ENCODE assay signal across 28 mouse cellular contexts in the genomic region with DNA sequence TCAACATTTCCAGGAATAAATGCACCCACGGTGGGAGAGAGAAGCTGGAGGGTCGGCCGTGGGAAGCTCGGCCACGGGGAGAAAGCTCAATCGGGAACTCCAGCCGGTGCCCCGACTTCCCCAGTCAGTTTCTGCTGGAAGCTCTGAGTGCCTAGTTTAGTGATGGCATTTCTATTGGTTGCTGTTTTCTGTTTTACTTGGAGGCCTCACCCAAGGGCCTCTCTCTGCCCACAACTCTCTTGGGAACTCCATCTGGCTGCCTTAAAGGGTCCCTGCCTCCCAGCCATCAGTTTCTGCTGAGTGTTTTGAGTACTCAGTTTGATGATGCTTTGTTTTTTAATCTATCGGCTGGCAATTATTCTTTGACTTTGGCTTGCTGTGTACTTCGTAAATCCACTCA. TPM values are rescaled to one million over a fixed set of nuclear protein-coding genes. Genes with fewer than 3 reads are reported as not detected.
DNase-seq lines count a peak whose midpoint lies in the region; ATAC-seq and TF ChIP-seq lines count a peak whose summit lies in the region.
"Had no signal": no experiment of that assay in that cellular context is flagged by ENCODE, and none has a peak within 500 bp of the region (broad histone marks: within the 10 kb centered on the region; RNA-seq: fewer than 3 reads in every experiment).

No protein-coding gene starts in this region.

- no peak for ATAC-seq in forebrain, postnatal 0 days
- no peak for ATAC-seq in forebrain, embryonic 11.5 days (replicated peaks; ENCODE audit: low FRiP score)
- ATAC-seq in stomach, postnatal 0 days (ENCODE audit: low FRiP score, low TSS enrichment) = no peak
- ATAC-seq: CD4-positive, CD25-positive, alpha-beta regulatory T cell, adult 4 months; forebrain, embryonic 14.5 days; intestine, embryonic 15.5 days; midbrain, embryonic 15.5 days; Patski had no signal

- H3K4me3 ChIP-seq in forebrain, postnatal 0 days (ENCODE audit: low read depth, low read length) = no peak overlapping the region
- H3K4me3 ChIP-seq in forebrain, embryonic 11.5 days (ENCODE audit: low read depth, low read length) = no peak overlapping the region
- H3K4me3 ChIP-seq in layer of hippocampus, adult 2 months = no peak overlapping the region
- no peak overlapping the region for H3K4me3 ChIP-seq in stomach, postnatal 0 days (ENCODE audit: low read depth, low read length)
- H3K4me3 ChIP-seq: heart, adult 2 months; hindbrain, embryonic 15.5 days; intestine, embryonic 15.5 days; left cerebral cortex, adult 2 months; liver, embryonic 13.5 days; midbrain, embryonic 15.5 days; myocyte had no signal

- no peak overlapping the region for H3K4me2 ChIP-seq in forebrain, postnatal 0 days (ENCODE audit: low read depth)
- no peak overlapping the region for H3K4me2 ChIP-seq in forebrain, embryonic 11.5 days (ENCODE audit: low read depth, low read length, severe bottlenecking)
- no peak overlapping the region for H3K4me2 ChIP-seq in stomach, postnatal 0 days (replicated peaks; ENCODE audit: low read depth)
- H3K4me2 ChIP-seq: hindbrain, embryonic 15.5 days; intestine, embryonic 15.5 days; liver, embryonic 13.5 days; lung, embryonic 14.5 days; midbrain, embryonic 15.5 days had no signal

- H3K36me3 ChIP-seq in forebrain, postnatal 0 days (ENCODE audit: insufficient read depth) = peaks cover 3% of the 10 kb centered on the region
- H3K36me3 ChIP-seq in forebrain, embryonic 11.5 days (ENCODE audit: control insufficient read depth, insufficient read depth, low read length) = no peaks in the 10 kb centered on the region
- H3K36me3 ChIP-seq in stomach, postnatal 0 days (ENCODE audit: control insufficient read depth, insufficient read depth, low read length) = no peaks in the 10 kb centered on the region; the same call in none of the 2 replicates
- H3K36me3 ChIP-seq: intestine, embryonic 15.5 days; midbrain, embryonic 15.5 days had no signal

- WGBS in forebrain, postnatal 0 days = 69% methylated on average over 10 of the region's 10 CpGs
- 88% methylated on average over 10 of the region's 10 CpGs for WGBS in forebrain, embryonic 11.5 days
- WGBS in stomach, postnatal 0 days = 79% methylated on average over 10 of the region's 10 CpGs

- 0 out of 2 replicates have a peak, but pooled peaks have one; percentile 16 for TF ChIP-seq CTCF in forebrain, postnatal 0 days (IDR thresholded peaks at IDR 0.05; ENCODE audit: low read depth)
- TF ChIP-seq CTCF in layer of hippocampus, adult 2 months (conservative IDR thresholded peaks at IDR 0.05) = no peak
- 0 out of 2 replicates have a peak, but pooled peaks have one; percentile 4 for TF ChIP-seq CTCF in stomach, postnatal 0 days (IDR thresholded peaks at IDR 0.05; ENCODE audit: low read depth)

- TF ChIP-seq EP300 in stomach, postnatal 0 days (optimal IDR thresholded peaks at IDR 0.05) = no peak

- no peak overlapping the region for H3K9ac ChIP-seq in forebrain, postnatal 0 days
- no peak overlapping the region for H3K9ac ChIP-seq in forebrain, embryonic 11.5 days (ENCODE audit: low read length)
- no peak overlapping the region for H3K9ac ChIP-seq in stomach, postnatal 0 days (ENCODE audit: low read length)
- H3K9ac ChIP-seq: hindbrain, embryonic 15.5 days; intestine, embryonic 15.5 days; liver, embryonic 13.5 days; lung, embryonic 14.5 days; midbrain, embryonic 15.5 days had no signal

- H3K4me1 ChIP-seq in forebrain, postnatal 0 days (ENCODE audit: insufficient read depth) = no peaks in the 10 kb centered on the region
- no peaks in the 10 kb centered on the region for H3K4me1 ChIP-seq in forebrain, embryonic 11.5 days (replicated peaks; ENCODE audit: control insufficient read depth, insufficient read depth, low read length)
- no peaks in the 10 kb centered on the region for H3K4me1 ChIP-seq in stomach, postnatal 0 days (replicated peaks; ENCODE audit: control insufficient read depth, insufficient read depth)
- H3K4me1 ChIP-seq: hindbrain, embryonic 15.5 days; intestine, embryonic 15.5 days; midbrain, embryonic 15.5 days had no signal

- no peak overlapping the region for H3K27ac ChIP-seq in forebrain, postnatal 0 days (ENCODE audit: low read depth, low read length)
- no peak overlapping the region for H3K27ac ChIP-seq in forebrain, embryonic 11.5 days (ENCODE audit: low read depth, low read length)
- H3K27ac ChIP-seq in layer of hippocampus, adult 2 months = 0 out of 2 replicates have a peak overlapping the region, but pooled peaks have one; percentile 14
- no peak overlapping the region for H3K27ac ChIP-seq in stomach, postnatal 0 days (replicated peaks)
- H3K27ac ChIP-seq: heart, adult 2 months; hindbrain, embryonic 15.5 days; intestine, embryonic 15.5 days; left cerebral cortex, adult 2 months; liver, embryonic 13.5 days; midbrain, embryonic 15.5 days had no signal

- no peaks in the 10 kb centered on the region for H3K9me3 ChIP-seq in forebrain, postnatal 0 days (ENCODE audit: low read length)
- no peaks in the 10 kb centered on the region for H3K9me3 ChIP-seq in forebrain, embryonic 11.5 days (ENCODE audit: control insufficient read depth, low read length)
- H3K9me3 ChIP-seq in stomach, postnatal 0 days (ENCODE audit: control insufficient read depth, low read length) = no peaks in the 10 kb centered on the region
- H3K9me3 ChIP-seq: hindbrain, embryonic 15.5 days; intestine, embryonic 15.5 days; liver, embryonic 13.5 days; midbrain, embryonic 15.5 days had no signal

- no peak for DNase-seq in forebrain, postnatal 0 days
- DNase-seq in forebrain, embryonic 11.5 days (ENCODE audit: low spot score) = no peak
- DNase-seq in layer of hippocampus, adult 2 months (ENCODE audit: low spot score in 2 of 2) = no peak
- no peak for DNase-seq in layer of hippocampus, postnatal 25 days (ENCODE audit: extremely low spot score in 1 of 2, low spot score in 1 of 2)
- DNase-seq in spleen, postnatal 36 days (ENCODE audit: low spot score in 2 of 2) = peak; percentile 38 to 39
- no peak for DNase-seq in spleen, adult 12 weeks (ENCODE audit: low spot score)
- no peak for DNase-seq in stomach, postnatal 0 days (ENCODE audit: low spot score)
- no peak for DNase-seq in kidney, postnatal 25 days
- DNase-seq: adrenal gland, adult 2 months; cerebellum, adult 8-10 months; gastrocnemius, postnatal 14 days; heart, adult 2 months; kidney, adult 8-10 months; kidney, postnatal 36 days; layer of hippocampus, adult 9-11 months; left cerebral cortex, postnatal 4 days; liver, embryonic 13.5 days; lung, embryonic 14.5 days; spleen, adult 18-20 months; thymus, postnatal 25 days had no signal

- H3K27me3 ChIP-seq in forebrain, postnatal 0 days (ENCODE audit: insufficient read depth, low read length) = no peaks in the 10 kb centered on the region
- H3K27me3 ChIP-seq in forebrain, embryonic 11.5 days (ENCODE audit: control insufficient read depth, insufficient read depth, low read length) = no peaks in the 10 kb centered on the region
- no peaks in the 10 kb centered on the region for H3K27me3 ChIP-seq in stomach, postnatal 0 days (ENCODE audit: control insufficient read depth, insufficient read depth, low read length)
- H3K27me3 ChIP-seq: hindbrain, embryonic 15.5 days; intestine, embryonic 15.5 days; liver, embryonic 13.5 days; midbrain, embryonic 15.5 days; Patski had no signal

RNA-seq across cellular contexts. Expression of gene Slc19a1, which starts 24.7 kb away (rescaled TPM):
- 24.3 and 36.7 TPM in 2 replicates for total RNA-seq in forebrain, postnatal 0 days (2014; rRNA removed)
- polyA plus RNA-seq in forebrain, postnatal 0 days (2015; fragmentation: Nextera tagmentation; extraction: Ambion mirVana) = 37.4 and 39.7 TPM in 2 replicates
- polyA plus RNA-seq in forebrain, embryonic 11.5 days (2014; fragmentation: Nextera tagmentation; extraction: Ambion mirVana) = 34.5 and 34.8 TPM in 2 replicates
- total RNA-seq in layer of hippocampus, adult 2 months (2021) = 10 to 100 TPM; 21.1 to 21.6 TPM
- total RNA-seq in layer of hippocampus, postnatal 25 days (2021) = 10 to 100 TPM; 20.9 to 23.1 TPM
- polyA plus RNA-seq in stomach, postnatal 0 days (2015; fragmentation: Nextera tagmentation; extraction: Ambion mirVana) = 13.9 and 14.2 TPM in 2 replicates

Comparison
In these comparisons a context has a peak if more than half of its experiments do, and no peak if none do; other contexts are left out.
1. DNase-seq: peak in spleen, postnatal 36 days (2 of 2); none in forebrain, postnatal 0 days (single experiment), forebrain, embryonic 11.5 days (single experiment), layer of hippocampus, adult 2 months (0 of 2), layer of hippocampus, postnatal 25 days (0 of 2), spleen, adult 12 weeks (single experiment), stomach, postnatal 0 days (single experiment) and kidney, postnatal 25 days (0 of 2).